Mouse (Mus musculus): ENCODE results near the gene Ppp6r3. TPM values are rescaled to one million over a fixed set of nuclear protein-coding genes. Genes with fewer than 3 reads are reported as not detected.
A peak's percentile ranks its signal among the peaks of the same experiment; 100 is the strongest.

Ppp6r3 gene
- total and polyA plus RNA-seq, 2 experiments from 2014 or later, result 28.6 to 110 TPM

GRCm38 (mm10) chr19:3451649-3452048 lies 123.9 kb downstream of the Ppp6r3 start:
- ATAC-seq (peak; percentile 28; the same call in 1 of the 2 replicates), DNase-seq (no peak)
- Histone ChIP-seq H3K27me3 (ENCODE audit: insufficient read depth, low read length) (no peaks in the 10 kb centered on the region), H3K27ac (ENCODE audit: low read depth, low read length) (no peak overlapping the region), H3K4me2 (ENCODE audit: low read depth) (no peak overlapping the region), H3K36me3 (ENCODE audit: insufficient read depth) (peaks cover 29% of the 10 kb centered on the region), H3K9ac (no peak overlapping the region), H3K4me3 (ENCODE audit: low read depth, low read length) (no peak overlapping the region), H3K4me1 (ENCODE audit: insufficient read depth) (no peaks in the 10 kb centered on the region), H3K9me3 (ENCODE audit: low read length) (no peaks in the 10 kb centered on the region)
- TF ChIP-seq CTCF (IDR thresholded peaks at IDR 0.05; ENCODE audit: low read depth), result no peak
- WGBS, result 59% methylated on average over 6 of the region's 6 CpGs

GRCm38 (mm10) chr19:3451170-3451569 lies 124.4 kb downstream of the Ppp6r3 start:
- Histone ChIP-seq H3K4me1 (ENCODE audit: insufficient read depth) (no peaks in the 10 kb centered on the region), H3K27me3 (ENCODE audit: insufficient read depth, low read length) (no peaks in the 10 kb centered on the region), H3K4me3 (ENCODE audit: low read depth, low read length) (no peak overlapping the region), H3K36me3 (ENCODE audit: insufficient read depth) (peaks cover 26% of the 10 kb centered on the region), H3K9me3 (ENCODE audit: low read length) (no peaks in the 10 kb centered on the region), H3K9ac (no peak overlapping the region), H3K27ac (ENCODE audit: low read depth, low read length) (no peak overlapping the region), H3K4me2 (ENCODE audit: low read depth) (no peak overlapping the region)
- peak; percentile 91 for TF ChIP-seq CTCF (IDR thresholded peaks at IDR 0.05; ENCODE audit: low read depth)
- 19% methylated on average over 6 of the region's 6 CpGs for WGBS
- ATAC-seq (peak; percentile 87), DNase-seq (peak; percentile 93)

GRCm38 (mm10) chr19:3450714-3451113 lies 124.8 kb downstream of the Ppp6r3 start:
- WGBS, result 94% methylated on average over 3 of the region's 3 CpGs
- H3K27me3 ChIP-seq (ENCODE audit: insufficient read depth, low read length), result no peaks in the 10 kb centered on the region
- peaks cover 22% of the 10 kb centered on the region for H3K36me3 ChIP-seq (ENCODE audit: insufficient read depth)
- H3K27ac ChIP-seq (ENCODE audit: low read depth, low read length), result no peak overlapping the region
- no peak overlapping the region for H3K9ac ChIP-seq
- H3K4me1 ChIP-seq (ENCODE audit: insufficient read depth), result no peaks in the 10 kb centered on the region
- ATAC-seq (no peak), DNase-seq (no peak)
- TF ChIP-seq CTCF (IDR thresholded peaks at IDR 0.05; ENCODE audit: low read depth), result no peak
- H3K4me2 ChIP-seq (ENCODE audit: low read depth), result no peak overlapping the region
- H3K4me3 ChIP-seq (ENCODE audit: low read depth, low read length), result no peak overlapping the region
- H3K9me3 ChIP-seq (ENCODE audit: low read length), result no peaks in the 10 kb centered on the region

GRCm38 (mm10) chr19:3449248-3449647 lies 126.3 kb downstream of the Ppp6r3 start:
- Histone ChIP-seq H3K4me1 (ENCODE audit: insufficient read depth) (no peaks in the 10 kb centered on the region), H3K27me3 (ENCODE audit: insufficient read depth, low read length) (no peaks in the 10 kb centered on the region), H3K27ac (ENCODE audit: low read depth, low read length) (no peak overlapping the region), H3K9ac (no peak overlapping the region), H3K36me3 (ENCODE audit: insufficient read depth) (peaks cover 8% of the 10 kb centered on the region), H3K4me2 (ENCODE audit: low read depth) (no peak overlapping the region), H3K9me3 (ENCODE audit: low read length) (no peaks in the 10 kb centered on the region), H3K4me3 (ENCODE audit: low read depth, low read length) (no peak overlapping the region)
- TF ChIP-seq CTCF (IDR thresholded peaks at IDR 0.05; ENCODE audit: low read depth), result no peak
- no peak for DNase-seq
- whole genome bisulfite sequencing, result 83% methylated on average over 3 of the region's 3 CpGs
- ATAC-seq, result no peak

- no peak for ATAC-seq
- 83% methylated on average over 3 of the region's 3 CpGs for WGBS
Measured at GRCm38 (mm10) chr19:3447348-3447747, 128.2 kb downstream of the Ppp6r3 start.

GRCm38 (mm10) chr19:3441092-3441491 lies 134.5 kb downstream of the Ppp6r3 start:
- Histone ChIP-seq H3K9me3 (ENCODE audit: low read length) (no peaks in the 10 kb centered on the region), H3K4me1 (ENCODE audit: insufficient read depth) (no peaks in the 10 kb centered on the region), H3K4me3 (ENCODE audit: low read depth, low read length) (no peak overlapping the region; the same call in 1 of the 2 replicates), H3K27me3 (ENCODE audit: insufficient read depth, low read length) (no peaks in the 10 kb centered on the region), H3K27ac (ENCODE audit: low read depth, low read length) (no peak overlapping the region), H3K4me2 (ENCODE audit: low read depth) (peak overlapping the region; percentile 15), H3K36me3 (ENCODE audit: insufficient read depth) (no peaks in the 10 kb centered on the region), H3K9ac (no peak overlapping the region)
- WGBS, result 11% methylated on average over 10 of the region's 10 CpGs
- no peak for ATAC-seq
- no peak for DNase-seq
- no peak for TF ChIP-seq CTCF (IDR thresholded peaks at IDR 0.05; ENCODE audit: low read depth)

More at GRCm38 (mm10) chr19:3447348-3447747, 128.2 kb downstream of the Ppp6r3 start:
- no peak overlapping the region for H3K4me3 ChIP-seq (ENCODE audit: low read depth, low read length)
- H3K4me1 ChIP-seq (ENCODE audit: insufficient read depth), result no peaks in the 10 kb centered on the region
- no peaks in the 10 kb centered on the region for H3K9me3 ChIP-seq (ENCODE audit: low read length)
- H3K36me3 ChIP-seq (ENCODE audit: insufficient read depth), result no peaks in the 10 kb centered on the region
- no peak overlapping the region for H3K4me2 ChIP-seq (ENCODE audit: low read depth)
- H3K27me3 ChIP-seq (ENCODE audit: insufficient read depth, low read length), result no peaks in the 10 kb centered on the region
- no peak overlapping the region for H3K9ac ChIP-seq
- TF ChIP-seq CTCF (IDR thresholded peaks at IDR 0.05; ENCODE audit: low read depth), result peak; percentile 14; the same call in 1 of the 2 replicates
- no peak overlapping the region for H3K27ac ChIP-seq (ENCODE audit: low read depth, low read length)
- no peak for DNase-seq

GRCm38 (mm10) chr19:3440667-3441066 lies 134.9 kb downstream of the Ppp6r3 start:
- H3K36me3 ChIP-seq (ENCODE audit: insufficient read depth), result no peaks in the 10 kb centered on the region
- H3K27me3 ChIP-seq (ENCODE audit: insufficient read depth, low read length), result no peaks in the 10 kb centered on the region
- TF ChIP-seq CTCF (IDR thresholded peaks at IDR 0.05; ENCODE audit: low read depth), result no peak
- WGBS, result 26% methylated on average over 5 of the region's 5 CpGs
- no peak overlapping the region for H3K27ac ChIP-seq (ENCODE audit: low read depth, low read length)
- H3K4me1 ChIP-seq (ENCODE audit: insufficient read depth), result no peaks in the 10 kb centered on the region
- DNase-seq, result no peak
- H3K9ac ChIP-seq, result no peak overlapping the region
- ATAC-seq, result no peak
- no peak overlapping the region; the same call in 1 of the 2 replicates for H3K4me3 ChIP-seq (ENCODE audit: low read depth, low read length)
- H3K9me3 ChIP-seq (ENCODE audit: low read length), result no peaks in the 10 kb centered on the region
- peak overlapping the region; percentile 15 for H3K4me2 ChIP-seq (ENCODE audit: low read depth)

Measured in forebrain, postnatal 0 days (tissue).